Mouse (Mus musculus): ENCODE measurements around the gene Unc45a. TPM values are rescaled to one million over a fixed set of nuclear protein-coding genes. Genes with fewer than 3 reads are reported as not detected.

The Unc45a gene
- total and polyA plus RNA-seq, 3 experiments, result 7.9 to 21.8 (median 16.8) TPM

- dilution Hi-C loops (cut with MboI; ENCODE audit: extremely low pct_ligation_motif_present, extremely low pct_unique_long_range_greater_than_20kb, low sequenced_read_pairs) (no loop called here), in situ Hi-C loops (cut with MboI; ENCODE audit: low pct_ligation_motif_present, low pct_unique_long_range_greater_than_20kb, low sequenced_read_pairs) (no loop called here)
- Histone ChIP-seq H3K27ac (ENCODE audit: insufficient read depth, low read depth) (no peak overlapping the region), H3K79me2 (replicated peaks; ENCODE audit: control insufficient read depth, extremely low read depth, insufficient read depth, poor library complexity, severe bottlenecking) (peaks cover 17% of the 10 kb centered on the region), H3K9ac (ENCODE audit: insufficient read depth, low read depth) (no peak overlapping the region), H3K4me2 (ENCODE audit: insufficient read depth, low read depth, poor library complexity, severe bottlenecking) (no peak overlapping the region), H3K9me3 (replicated peaks; ENCODE audit: low read length) (no peaks in the 10 kb centered on the region), H3K4me1 (ENCODE audit: control insufficient read depth in 1 of 2, insufficient read depth in 2 of 2) (peaks cover 3 to 15% of the 10 kb centered on the region in 2 experiments; a peak in 3 of 4 replicates), H3K27me3 (replicated peaks) (no peaks in the 10 kb centered on the region), H3K36me3 (replicated peaks in 1 of 2; ENCODE audit: control insufficient read depth in 1 of 2, insufficient read depth in 1 of 2, low read length in 1 of 2) (peaks cover 55 to 71% of the 10 kb centered on the region in 2 experiments), H3K4me3 (replicated peaks in 1 of 3; ENCODE audit: low read depth in 2 of 3, low read length in 2 of 3, poor library complexity in 1 of 3) (no peak overlapping the region)
- TF ChIP-seq JUN (IDR thresholded peaks at IDR 0.05; ENCODE audit: insufficient read depth, low read depth, low read length) (no peak), E2F4 (IDR thresholded peaks at IDR 0.05; ENCODE audit: insufficient replicate concordance, low read depth, low read length) (no peak), SMC3 (IDR thresholded peaks at IDR 0.05; ENCODE audit: low read depth, low read length) (no peak), TBP (conservative IDR thresholded peaks at IDR 0.05; ENCODE audit: low read depth, low read length) (no peak), USF2 (conservative IDR thresholded peaks at IDR 0.05; ENCODE audit: low read depth, low read length) (no peak), RAD21 (IDR thresholded peaks at IDR 0.05; ENCODE audit: low read depth, low read length) (no peak), POLR2A (IDR thresholded peaks at IDR 0.05; ENCODE audit: low read depth, low read length) (peak; percentile 13; the same call in 1 of the 2 replicates)
- DNase-seq (ENCODE audit: extremely low read depth), result no peak
These were observed 22.1 kb downstream of the Unc45a start for GRCm38 (mm10) chr7:80318670-80319069.

- Histone ChIP-seq H3K9ac (ENCODE audit: insufficient read depth, low read depth) (no peak overlapping the region), H3K4me2 (ENCODE audit: insufficient read depth, low read depth, poor library complexity, severe bottlenecking) (no peak overlapping the region), H3K36me3 (replicated peaks in 1 of 2; ENCODE audit: control insufficient read depth in 1 of 2, insufficient read depth in 1 of 2, low read length in 1 of 2) (peaks cover 65 to 82% of the 10 kb centered on the region in 2 experiments), H3K4me1 (ENCODE audit: control insufficient read depth in 1 of 2, insufficient read depth in 2 of 2) (peaks cover 3 to 7% of the 10 kb centered on the region in 2 experiments; a peak in 3 of 4 replicates), H3K27ac (ENCODE audit: insufficient read depth, low read depth) (no peak overlapping the region), H3K79me2 (replicated peaks; ENCODE audit: control insufficient read depth, extremely low read depth, insufficient read depth, poor library complexity, severe bottlenecking) (peaks cover 10% of the 10 kb centered on the region), H3K9me3 (replicated peaks; ENCODE audit: low read length) (no peaks in the 10 kb centered on the region), H3K27me3 (replicated peaks) (no peaks in the 10 kb centered on the region), H3K4me3 (replicated peaks in 1 of 3; ENCODE audit: low read depth in 2 of 3, low read length in 2 of 3, poor library complexity in 1 of 3) (no peak overlapping the region)
- in situ Hi-C loops (cut with MboI; ENCODE audit: low pct_ligation_motif_present, low pct_unique_long_range_greater_than_20kb, low sequenced_read_pairs), result no loop called here
- dilution Hi-C loops (cut with MboI; ENCODE audit: extremely low pct_ligation_motif_present, extremely low pct_unique_long_range_greater_than_20kb, low sequenced_read_pairs), result no loop called here
- DNase-seq (ENCODE audit: extremely low read depth), result no peak
- no peak for TF ChIP-seq E2F4 (IDR thresholded peaks at IDR 0.05; ENCODE audit: insufficient replicate concordance, low read depth, low read length)
- no peak for TF ChIP-seq GABPA (IDR thresholded peaks at IDR 0.05; ENCODE audit: insufficient replicate concordance, low read depth, low read length)
- TF ChIP-seq USF1 (IDR thresholded peaks at IDR 0.05; ENCODE audit: low read depth, low read length), result no peak
- no peak for TF ChIP-seq USF2 (conservative IDR thresholded peaks at IDR 0.05; ENCODE audit: low read depth, low read length)
- peak; percentile 33; the same call in 1 of the 2 replicates for TF ChIP-seq ZMIZ1 (IDR thresholded peaks at IDR 0.05; ENCODE audit: low read depth, low read length)
These were observed 23.2 kb downstream of the Unc45a start for GRCm38 (mm10) chr7:80317439-80318115.

GRCm38 (mm10) chr7:80315733-80316132, 25.1 kb downstream of the Unc45a start:
- Histone ChIP-seq H3K9me3 (replicated peaks; ENCODE audit: low read length) (no peaks in the 10 kb centered on the region), H3K27me3 (replicated peaks) (no peaks in the 10 kb centered on the region), H3K9ac (ENCODE audit: insufficient read depth, low read depth) (no peak overlapping the region), H3K27ac (ENCODE audit: insufficient read depth, low read depth) (no peak overlapping the region), H3K4me3 (replicated peaks in 1 of 3; ENCODE audit: low read depth in 2 of 3, low read length in 2 of 3, poor library complexity in 1 of 3) (no peak overlapping the region), H3K4me2 (ENCODE audit: insufficient read depth, low read depth, poor library complexity, severe bottlenecking) (no peak overlapping the region), H3K4me1 (ENCODE audit: control insufficient read depth in 1 of 2, insufficient read depth in 2 of 2) (no peaks in the 10 kb centered on the region), H3K79me2 (replicated peaks; ENCODE audit: control insufficient read depth, extremely low read depth, insufficient read depth, poor library complexity, severe bottlenecking) (peaks cover 1% of the 10 kb centered on the region), H3K36me3 (replicated peaks in 1 of 2; ENCODE audit: control insufficient read depth in 1 of 2, insufficient read depth in 1 of 2, low read length in 1 of 2) (peaks cover 75 to 91% of the 10 kb centered on the region in 2 experiments)
- TF ChIP-seq POLR2AphosphoS2 (IDR thresholded peaks at IDR 0.05; ENCODE audit: low read depth, low read length), result 0 out of 2 replicates have a peak, but pooled peaks have one; percentile 51
- TF ChIP-seq ZMIZ1 (IDR thresholded peaks at IDR 0.05; ENCODE audit: low read depth, low read length), result peak; percentile 33
- no peak for TF ChIP-seq MEF2A (IDR thresholded peaks at IDR 0.05; ENCODE audit: borderline replicate concordance, low read depth, low read length)
- dilution Hi-C loops (cut with MboI; ENCODE audit: extremely low pct_ligation_motif_present, extremely low pct_unique_long_range_greater_than_20kb, low sequenced_read_pairs) (no loop called here), in situ Hi-C loops (cut with MboI; ENCODE audit: low pct_ligation_motif_present, low pct_unique_long_range_greater_than_20kb, low sequenced_read_pairs) (no loop called here)
- no peak for DNase-seq (ENCODE audit: extremely low read depth)
